Mouse (Mus musculus) layer of hippocampus, postnatal 36 days (tissue): Measurements from ENCODE around the gene Ube2g2. TPM values are rescaled to one million over a fixed set of nuclear protein-coding genes. Genes with fewer than 3 reads are reported as not detected.

Source experiments
- DNase-seq, 2 experiments: peaks; one replicate each; pipeline ENCODE4 v3.0.0; 2022
- total RNA-seq, 2 experiments: library from RNA; stranded (reverse); gene quantifications; 2 replicates each; pipeline ENCODE4 v1.2.3; 2021

The Ube2g2 gene
- 10 to 100 TPM; 83.8 to 95.4 TPM for total RNA-seq

GRCm38 (mm10) chr10:77622055-77622988, at the start of gene Ube2g2:
TSS of gene Ube2g2 (plus strand) at chr10:77622275.
- DNase-seq = peak; percentile 89 to 90

GRCm38 (mm10) chr10:77573162-77573561, 48.9 kb upstream of the Ube2g2 start:
- DNase-seq = no peak

- DNase-seq = no peak
Measured at GRCm38 (mm10) chr10:77580027-77580920, 41.8 kb upstream of the Ube2g2 start.

- DNase-seq = no peak
Measured at GRCm38 (mm10) chr10:77581023-77581407, 41.1 kb upstream of the Ube2g2 start.

- DNase-seq = peak; percentile 95
Measured at GRCm38 (mm10) chr10:77581408-77582284, 40.4 kb upstream of the Ube2g2 start, which contains the start of gene Pttg1ip. TSS of gene Pttg1ip (plus strand) at chr10:77581720.

GRCm38 (mm10) chr10:77582285-77582618, 39.8 kb upstream of the Ube2g2 start:
- no peak for DNase-seq

- no peak for DNase-seq
Measured at GRCm38 (mm10) chr10:77583795-77584422, 38.2 kb upstream of the Ube2g2 start.

GRCm38 (mm10) chr10:77586637-77587036, 35.4 kb upstream of the Ube2g2 start:
- no peak for DNase-seq

GRCm38 (mm10) chr10:77587091-77587775, 34.8 kb upstream of the Ube2g2 start:
- no peak for DNase-seq

- DNase-seq = no peak
Measured at GRCm38 (mm10) chr10:77588036-77588435, 34.0 kb upstream of the Ube2g2 start.

GRCm38 (mm10) chr10:77589117-77589516, 33.0 kb upstream of the Ube2g2 start:
- DNase-seq = no peak

- DNase-seq = no peak
Measured at GRCm38 (mm10) chr10:77589749-77590148, 32.3 kb upstream of the Ube2g2 start.

GRCm38 (mm10) chr10:77590812-77591211, 31.3 kb upstream of the Ube2g2 start:
- no peak for DNase-seq

GRCm38 (mm10) chr10:77591546-77591945, 30.5 kb upstream of the Ube2g2 start:
- no peak for DNase-seq

- no peak for DNase-seq
Measured at GRCm38 (mm10) chr10:77596060-77596459, 26.0 kb upstream of the Ube2g2 start.

- no peak for DNase-seq
Measured at GRCm38 (mm10) chr10:77603021-77603420, 19.1 kb upstream of the Ube2g2 start.

- DNase-seq = no peak
Measured at GRCm38 (mm10) chr10:77604111-77604510, 18.0 kb upstream of the Ube2g2 start.

GRCm38 (mm10) chr10:77604958-77605357, 17.1 kb upstream of the Ube2g2 start:
- no peak for DNase-seq

- no peak for DNase-seq
Measured at GRCm38 (mm10) chr10:77605368-77605767, 16.7 kb upstream of the Ube2g2 start.

GRCm38 (mm10) chr10:77605908-77606826, 15.9 kb upstream of the Ube2g2 start, which contains the start of the genes Sumo3 and Gm49325:
TSS of gene Sumo3 (plus strand) at chr10:77606097.
TSS of gene Gm49325 (plus strand) at chr10:77606197.
- DNase-seq = peak; percentile 93
